Mouse (Mus musculus) left cerebral cortex, adult 11 months (tissue): ENCODE data around the gene Notch2.
"Not testable (repeated sequence)": the region's sequence is repeated elsewhere in the genome, so short reads cannot be mapped to it uniquely, and the experiment has no call there.

Experiments
- DNase-seq: peaks from one replicate; pipeline ENCODE4 v3.0.0; 2022; ENCODE audit warnings: low spot score

Notch2 gene

GRCm38 (mm10) chr3:98031104-98031503 is 17.8 kb downstream of the Notch2 start:
- no peak for DNase-seq

GRCm38 (mm10) chr3:98032191-98032590 is 18.9 kb downstream of the Notch2 start:
- DNase-seq = no peak

- no peak for DNase-seq
Measured at GRCm38 (mm10) chr3:98032944-98033343, 19.6 kb downstream of the Notch2 start.

GRCm38 (mm10) chr3:98034622-98035593 is 21.6 kb downstream of the Notch2 start:
- no peak for DNase-seq

GRCm38 (mm10) chr3:98036161-98036560 is 22.8 kb downstream of the Notch2 start:
- no peak for DNase-seq

- no peak for DNase-seq
Measured at GRCm38 (mm10) chr3:98037151-98037550, 23.8 kb downstream of the Notch2 start.

- DNase-seq = no peak
Measured at GRCm38 (mm10) chr3:98038658-98039057, 25.3 kb downstream of the Notch2 start.

- DNase-seq = no peak
Measured at GRCm38 (mm10) chr3:98039223-98039622, 25.9 kb downstream of the Notch2 start.

GRCm38 (mm10) chr3:98039666-98040456 is 26.5 kb downstream of the Notch2 start:
- no peak for DNase-seq

GRCm38 (mm10) chr3:98040836-98041235 is 27.5 kb downstream of the Notch2 start:
- no peak for DNase-seq

- DNase-seq = no peak
Measured at GRCm38 (mm10) chr3:98042301-98042700, 29.0 kb downstream of the Notch2 start.

- DNase-seq = no peak
Measured at GRCm38 (mm10) chr3:98042955-98043456, 29.7 kb downstream of the Notch2 start.

- no peak for DNase-seq
Measured at GRCm38 (mm10) chr3:98043669-98044068, 30.3 kb downstream of the Notch2 start.

- DNase-seq = no peak
Measured at GRCm38 (mm10) chr3:98044768-98045368, 31.5 kb downstream of the Notch2 start.

- no peak for DNase-seq
Measured at GRCm38 (mm10) chr3:98045465-98046148, 32.3 kb downstream of the Notch2 start.

- no peak for DNase-seq
Measured at GRCm38 (mm10) chr3:98046305-98046704, 33.0 kb downstream of the Notch2 start.

- DNase-seq = no peak
Measured at GRCm38 (mm10) chr3:98049671-98050070, 36.3 kb downstream of the Notch2 start.

- not testable (repeated sequence) for DNase-seq
Measured at GRCm38 (mm10) chr3:98050086-98050485, 36.8 kb downstream of the Notch2 start.

- DNase-seq = no peak
Measured at GRCm38 (mm10) chr3:98050492-98051406, 37.4 kb downstream of the Notch2 start.

- no peak for DNase-seq
Measured at GRCm38 (mm10) chr3:98051407-98051968, 38.2 kb downstream of the Notch2 start.
